Mouse (Mus musculus): ENCODE data around the gene Car6. TPM values are rescaled to one million over a fixed set of nuclear protein-coding genes. Genes with fewer than 3 reads are reported as not detected.

The Car6 gene
- total RNA-seq, 1 experiment: 0.18 TPM

DNA sequence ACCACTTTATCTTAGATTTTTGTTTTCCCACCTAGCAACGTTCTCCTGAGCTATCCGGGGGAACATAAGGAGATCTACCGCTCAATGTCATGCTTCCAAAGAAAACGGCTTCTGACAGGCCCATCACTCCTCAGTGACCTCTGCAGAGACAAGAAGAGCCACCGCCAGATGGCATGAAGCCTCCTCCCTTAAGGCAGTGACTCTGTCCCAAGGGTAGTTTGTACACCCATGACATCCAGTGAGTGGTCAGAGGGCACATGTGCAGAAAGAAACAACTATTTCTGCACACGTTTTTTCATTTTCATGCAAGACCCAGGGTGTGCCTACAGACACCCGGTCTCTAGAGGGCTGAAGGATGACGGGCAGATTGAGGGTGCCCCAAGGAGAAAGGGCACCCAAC is 9.2 kb upstream of the Car6 start:
- Histone ChIP-seq H3K9ac (ENCODE audit: insufficient read depth, low read depth, low read length, poor library complexity, severe bottlenecking) (no peak overlapping the region), H3K4me1 (ENCODE audit: control insufficient read depth in 2 of 2, insufficient read depth in 2 of 2, low read length in 2 of 2, poor library complexity in 1 of 2) (peaks cover 0 to 9% of the 10 kb centered on the region in 2 experiments; a peak in 2 of 4 replicates), H3K4me3 (ENCODE audit: insufficient read depth in 1 of 2, low read depth in 1 of 2, low read length in 2 of 2, poor library complexity in 1 of 2, severe bottlenecking in 1 of 2) (no peak overlapping the region), H3K9me3 (ENCODE audit: control insufficient read depth, insufficient read depth, low read depth, low read length) (no peaks in the 10 kb centered on the region), H3K36me3 (ENCODE audit: control insufficient read depth, insufficient read depth, low read length, poor library complexity, severe bottlenecking) (no peaks in the 10 kb centered on the region), H3K27ac (ENCODE audit: insufficient read depth, low read depth, low read length, poor library complexity, severe bottlenecking) (no peak overlapping the region)
- TF ChIP-seq ZNF384 (IDR thresholded peaks at IDR 0.05; ENCODE audit: low read depth, low read length): no peak
- TF ChIP-seq MAFK (IDR thresholded peaks at IDR 0.05; ENCODE audit: insufficient read depth, low read depth, low read length): no peak
- TF ChIP-seq CHD2 (IDR thresholded peaks at IDR 0.05; ENCODE audit: low read depth, low read length): no peak
- no peak for TF ChIP-seq HCFC1 (IDR thresholded peaks at IDR 0.05; ENCODE audit: borderline replicate concordance, insufficient read depth, low read length)
- no peak for TF ChIP-seq ZC3H11A (IDR thresholded peaks at IDR 0.05; ENCODE audit: borderline replicate concordance, low read depth, low read length)
- DNase-seq (ENCODE audit: low read depth, low spot score): no peak
- in situ Hi-C loops (cut with MboI; ENCODE audit: low sequenced_read_pairs in 2 of 2, unreplicated experiment in 2 of 2): no loop called here

- H3K9ac ChIP-seq (ENCODE audit: insufficient read depth, low read depth, low read length, poor library complexity, severe bottlenecking): no peak overlapping the region
- H3K4me3 ChIP-seq (ENCODE audit: insufficient read depth in 1 of 2, low read depth in 1 of 2, low read length in 2 of 2, poor library complexity in 1 of 2, severe bottlenecking in 1 of 2): no peak overlapping the region
- H3K9me3 ChIP-seq (ENCODE audit: control insufficient read depth, insufficient read depth, low read depth, low read length): no peaks in the 10 kb centered on the region
- in situ Hi-C loops (cut with MboI; ENCODE audit: low sequenced_read_pairs in 2 of 2, unreplicated experiment in 2 of 2): no loop called here
- no peaks in the 10 kb centered on the region for H3K36me3 ChIP-seq (ENCODE audit: control insufficient read depth, insufficient read depth, low read length, poor library complexity, severe bottlenecking)
- no peak overlapping the region for H3K27ac ChIP-seq (ENCODE audit: insufficient read depth, low read depth, low read length, poor library complexity, severe bottlenecking)
- TF ChIP-seq CHD2 (IDR thresholded peaks at IDR 0.05; ENCODE audit: low read depth, low read length) (no peak), ZC3H11A (IDR thresholded peaks at IDR 0.05; ENCODE audit: borderline replicate concordance, low read depth, low read length) (no peak), ZNF384 (IDR thresholded peaks at IDR 0.05; ENCODE audit: low read depth, low read length) (no peak), HCFC1 (IDR thresholded peaks at IDR 0.05; ENCODE audit: borderline replicate concordance, insufficient read depth, low read length) (no peak), MAFK (IDR thresholded peaks at IDR 0.05; ENCODE audit: insufficient read depth, low read depth, low read length) (no peak)
- no peak for DNase-seq (ENCODE audit: low read depth, low spot score)
- peaks cover 0 to 9% of the 10 kb centered on the region in 2 experiments; a peak in 2 of 4 replicates for H3K4me1 ChIP-seq (ENCODE audit: control insufficient read depth in 2 of 2, insufficient read depth in 2 of 2, low read length in 2 of 2, poor library complexity in 1 of 2)
Measured at GRCm38 (mm10) chr4:150209751-150210150, 8.6 kb upstream of the Car6 start.

DNA sequence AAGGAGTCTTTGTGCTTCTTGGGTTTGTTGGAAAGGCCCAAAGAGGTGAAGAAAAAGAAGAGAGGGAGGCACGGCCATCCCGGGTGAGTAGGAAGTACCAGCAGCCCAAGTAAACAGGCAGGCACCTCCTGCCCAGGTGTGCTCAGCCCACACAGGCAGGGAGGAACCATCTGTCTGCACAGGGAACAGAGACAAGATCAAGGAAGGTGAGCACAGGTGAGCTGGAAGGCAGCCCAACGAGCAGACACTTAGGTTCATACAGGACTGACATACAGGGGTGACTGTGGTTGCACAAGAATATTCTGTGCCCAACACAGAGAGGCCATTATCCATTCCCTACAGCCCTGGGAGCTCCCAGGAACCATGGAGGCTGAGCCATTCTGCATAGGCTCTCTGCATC is 3.7 kb upstream of the Car6 start:
- Histone ChIP-seq H3K4me1 (ENCODE audit: control insufficient read depth in 2 of 2, insufficient read depth in 2 of 2, low read length in 2 of 2, poor library complexity in 1 of 2) (no peaks in the 10 kb centered on the region; a peak in 1 of 4 replicates), H3K27ac (ENCODE audit: insufficient read depth, low read depth, low read length, poor library complexity, severe bottlenecking) (no peak overlapping the region), H3K36me3 (ENCODE audit: control insufficient read depth, insufficient read depth, low read length, poor library complexity, severe bottlenecking) (no peaks in the 10 kb centered on the region), H3K9ac (ENCODE audit: insufficient read depth, low read depth, low read length, poor library complexity, severe bottlenecking) (no peak overlapping the region), H3K4me3 (ENCODE audit: insufficient read depth in 1 of 2, low read depth in 1 of 2, low read length in 2 of 2, poor library complexity in 1 of 2, severe bottlenecking in 1 of 2) (no peak overlapping the region), H3K9me3 (ENCODE audit: control insufficient read depth, insufficient read depth, low read depth, low read length) (no peaks in the 10 kb centered on the region)
- no peak for DNase-seq (ENCODE audit: low read depth, low spot score)
- in situ Hi-C loops (cut with MboI; ENCODE audit: low sequenced_read_pairs in 2 of 2, unreplicated experiment in 2 of 2): no loop called here
- TF ChIP-seq ZNF384 (IDR thresholded peaks at IDR 0.05; ENCODE audit: low read depth, low read length) (no peak), ZC3H11A (IDR thresholded peaks at IDR 0.05; ENCODE audit: borderline replicate concordance, low read depth, low read length) (no peak), MAFK (IDR thresholded peaks at IDR 0.05; ENCODE audit: insufficient read depth, low read depth, low read length) (no peak), CHD2 (IDR thresholded peaks at IDR 0.05; ENCODE audit: low read depth, low read length) (no peak), HCFC1 (IDR thresholded peaks at IDR 0.05; ENCODE audit: borderline replicate concordance, insufficient read depth, low read length) (no peak)

DNA sequence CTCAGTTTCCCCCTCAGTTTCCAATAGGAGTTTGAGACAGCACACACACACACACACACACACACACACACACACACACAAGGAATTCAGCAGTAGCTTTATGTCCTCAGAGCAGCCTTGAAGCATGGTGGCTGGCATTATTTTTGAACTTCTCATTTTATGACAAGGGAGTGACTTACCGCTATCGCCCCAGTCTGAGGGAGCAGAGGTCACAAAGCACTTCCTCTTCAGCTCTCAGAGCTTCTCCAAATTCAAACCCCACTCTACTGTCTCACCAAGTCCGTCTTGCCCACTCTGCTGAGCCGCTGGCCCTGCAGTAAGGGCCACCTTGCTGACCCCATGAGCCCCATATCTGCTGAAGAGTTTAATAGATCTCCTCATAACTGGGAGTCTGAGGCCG is 1.6 kb upstream of the Car6 start:
- TF ChIP-seq MAFK (IDR thresholded peaks at IDR 0.05; ENCODE audit: insufficient read depth, low read depth, low read length) (no peak), CHD2 (IDR thresholded peaks at IDR 0.05; ENCODE audit: low read depth, low read length) (no peak), HCFC1 (IDR thresholded peaks at IDR 0.05; ENCODE audit: borderline replicate concordance, insufficient read depth, low read length) (no peak), ZC3H11A (IDR thresholded peaks at IDR 0.05; ENCODE audit: borderline replicate concordance, low read depth, low read length) (no peak), ZNF384 (IDR thresholded peaks at IDR 0.05; ENCODE audit: low read depth, low read length) (no peak)
- in situ Hi-C loops (cut with MboI; ENCODE audit: low sequenced_read_pairs in 2 of 2, unreplicated experiment in 2 of 2): no loop called here
- no peak overlapping the region for H3K4me3 ChIP-seq (ENCODE audit: insufficient read depth in 1 of 2, low read depth in 1 of 2, low read length in 2 of 2, poor library complexity in 1 of 2, severe bottlenecking in 1 of 2)

GRCm38 (mm10) chr4:150198268-150198667 is 2.9 kb downstream of the Car6 start:
- H3K36me3 ChIP-seq (ENCODE audit: control insufficient read depth, insufficient read depth, low read length, poor library complexity, severe bottlenecking): no peaks in the 10 kb centered on the region
- no peak overlapping the region for H3K4me3 ChIP-seq (ENCODE audit: insufficient read depth in 1 of 2, low read depth in 1 of 2, low read length in 2 of 2, poor library complexity in 1 of 2, severe bottlenecking in 1 of 2)
- TF ChIP-seq CHD2 (IDR thresholded peaks at IDR 0.05; ENCODE audit: low read depth, low read length) (no peak), MAFK (IDR thresholded peaks at IDR 0.05; ENCODE audit: insufficient read depth, low read depth, low read length) (no peak), ZC3H11A (IDR thresholded peaks at IDR 0.05; ENCODE audit: borderline replicate concordance, low read depth, low read length) (no peak), ZNF384 (IDR thresholded peaks at IDR 0.05; ENCODE audit: low read depth, low read length) (no peak), HCFC1 (IDR thresholded peaks at IDR 0.05; ENCODE audit: borderline replicate concordance, insufficient read depth, low read length) (no peak)
- in situ Hi-C loops (cut with MboI; ENCODE audit: low sequenced_read_pairs in 2 of 2, unreplicated experiment in 2 of 2): no loop called here
- no peak overlapping the region for H3K27ac ChIP-seq (ENCODE audit: insufficient read depth, low read depth, low read length, poor library complexity, severe bottlenecking)
- H3K9ac ChIP-seq (ENCODE audit: insufficient read depth, low read depth, low read length, poor library complexity, severe bottlenecking): no peak overlapping the region
- no peaks in the 10 kb centered on the region for H3K9me3 ChIP-seq (ENCODE audit: control insufficient read depth, insufficient read depth, low read depth, low read length)
- H3K4me1 ChIP-seq (ENCODE audit: control insufficient read depth in 2 of 2, insufficient read depth in 2 of 2, low read length in 2 of 2, poor library complexity in 1 of 2): no peaks in the 10 kb centered on the region
- DNase-seq (ENCODE audit: low read depth, low spot score): no peak

More for the DNA sequence above, 1.6 kb upstream of the Car6 start:
- H3K36me3 ChIP-seq (ENCODE audit: control insufficient read depth, insufficient read depth, low read length, poor library complexity, severe bottlenecking): no peaks in the 10 kb centered on the region
- no peaks in the 10 kb centered on the region for H3K9me3 ChIP-seq (ENCODE audit: control insufficient read depth, insufficient read depth, low read depth, low read length)
- H3K4me1 ChIP-seq (ENCODE audit: control insufficient read depth in 2 of 2, insufficient read depth in 2 of 2, low read length in 2 of 2, poor library complexity in 1 of 2): no peaks in the 10 kb centered on the region; a peak in 1 of 4 replicates
- H3K9ac ChIP-seq (ENCODE audit: insufficient read depth, low read depth, low read length, poor library complexity, severe bottlenecking): no peak overlapping the region
- no peak overlapping the region for H3K27ac ChIP-seq (ENCODE audit: insufficient read depth, low read depth, low read length, poor library complexity, severe bottlenecking)
- DNase-seq (ENCODE audit: low read depth, low spot score): no peak
